Mouse (Mus musculus) lung, adult 2 months (tissue): ENCODE measurements around the gene Dock1.

Experiments
- CTCF ChIP-seq: fragments of 200-500 bp; IDR thresholded peaks from 2 replicates; pipeline ENCODE4 v1.5.1; 2011; ENCODE audit warnings: mild to moderate bottlenecking, low read length, control low read depth; ENCODE audit not compliant: insufficient read depth
- POLR2A ChIP-seq: fragments of 200-500 bp; IDR thresholded peaks from 2 replicates; pipeline ENCODE4 v1.6.1; 2011; ENCODE audit warnings: low read depth, mild to moderate bottlenecking, control low read depth, low read length, borderline replicate concordance; ENCODE audit errors: extremely low read depth

- TF ChIP-seq CTCF: no peak
- no peak for TF ChIP-seq POLR2A
Observed at GRCm38 (mm10) chr7:134711576-134711975, 41.1 kb downstream of the Dock1 start.
